Mouse (Mus musculus) brown adipose tissue, adult 24 weeks (tissue): ENCODE data around the gene Mdp1. TPM values are rescaled to one million over a fixed set of nuclear protein-coding genes. Genes with fewer than 3 reads are reported as not detected.

Source experiments
- H3K27ac ChIP-seq: fragments of 200-500 bp; replicated peaks from 2 replicates; pipeline ENCODE4 v1.5.1; 2012; ENCODE audit warnings: low read depth, mild to moderate bottlenecking, low read length
- H3K4me1 ChIP-seq: fragments of 200-500 bp; 2 replicates; pipeline ENCODE4 v1.6.1; 2012; ENCODE audit warnings: low read length, mixed read lengths; ENCODE audit not compliant: control insufficient read depth, insufficient read depth, insufficient read length
- H3K4me3 ChIP-seq: fragments of 200-500 bp; 2 replicates; pipeline ENCODE4 v1.5.1; 2012; ENCODE audit warnings: low read depth, mild to moderate bottlenecking, low read length, moderate library complexity; ENCODE audit not compliant: insufficient read depth
- polyA plus RNA-seq: library from polyadenylated mRNA; stranded (reverse); fragments of >200 nt; gene quantifications from 2 replicates; pipeline ENCODE4 v1.2.4, GENCODE M21; 2012; ENCODE audit not compliant: missing spikeins, insufficient read depth, insufficient read length

The Mdp1 gene
- 29.0 and 33.3 TPM in 2 replicates for polyA plus RNA-seq

DNA sequence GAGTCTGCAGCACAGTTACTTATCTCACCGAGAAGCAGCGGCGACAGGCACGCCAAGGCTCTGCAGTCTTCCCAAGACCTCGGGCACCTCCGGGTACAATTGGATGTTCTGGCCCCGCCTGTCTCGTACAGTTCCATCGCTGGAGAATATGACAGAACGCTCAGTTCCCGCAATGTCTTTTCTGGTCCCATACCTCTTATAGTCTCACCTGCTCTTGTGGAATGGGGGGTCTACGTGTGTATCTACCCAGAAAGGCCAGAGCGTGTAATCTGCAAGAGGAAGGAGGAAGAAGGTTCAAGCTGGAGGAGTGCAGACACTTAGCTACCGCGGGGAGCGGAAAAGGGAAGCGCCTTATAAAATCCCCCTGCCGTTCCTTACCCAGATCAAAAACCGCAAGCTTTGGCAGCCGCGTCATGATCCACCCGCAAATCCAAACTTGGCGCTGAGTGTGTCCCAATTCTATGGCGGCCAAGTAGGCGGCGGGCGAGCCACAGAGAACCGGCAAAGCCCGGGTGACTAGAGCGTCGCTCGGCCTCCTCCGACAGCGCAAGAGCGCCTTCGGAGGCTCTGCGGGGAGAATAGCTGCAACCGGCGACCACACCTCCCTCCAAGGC is at the start of gene Mdp1:
TSS of gene Mdp1 (minus strand) at position 549 of the 614 bp plus-strand sequence.
- Histone ChIP-seq H3K27ac (peak within 1 kb of the TSS; percentile 37), H3K4me3 (peak within 1 kb of the TSS; percentile 94), H3K4me1 (peaks cover 3% of the 10 kb centered on the region; the same call in 1 of the 2 replicates)

DNA sequence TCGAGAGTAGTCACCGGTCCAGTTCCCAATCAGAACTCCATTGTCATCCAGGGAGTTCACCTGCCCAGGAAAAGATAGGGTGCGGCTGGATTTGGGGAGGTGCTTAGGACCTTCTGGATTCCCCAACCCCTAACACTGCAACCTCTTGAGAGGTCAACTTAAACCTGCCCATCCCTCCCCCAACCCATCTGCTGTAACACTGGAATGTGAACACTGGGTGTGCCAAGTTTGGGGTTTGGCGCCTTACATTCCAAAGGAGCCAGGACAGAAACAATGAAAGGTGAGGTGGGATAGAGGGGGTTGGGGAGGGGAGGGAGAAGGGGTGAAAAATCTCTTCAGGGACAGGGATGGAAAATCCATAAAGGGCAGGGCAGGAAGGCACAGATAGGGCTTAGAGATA is 49.2 kb upstream of the Mdp1 start:
- no peaks in the 10 kb centered on the region for H3K4me1 ChIP-seq
- no peak overlapping the region for H3K27ac ChIP-seq
- no peak overlapping the region for H3K4me3 ChIP-seq

DNA sequence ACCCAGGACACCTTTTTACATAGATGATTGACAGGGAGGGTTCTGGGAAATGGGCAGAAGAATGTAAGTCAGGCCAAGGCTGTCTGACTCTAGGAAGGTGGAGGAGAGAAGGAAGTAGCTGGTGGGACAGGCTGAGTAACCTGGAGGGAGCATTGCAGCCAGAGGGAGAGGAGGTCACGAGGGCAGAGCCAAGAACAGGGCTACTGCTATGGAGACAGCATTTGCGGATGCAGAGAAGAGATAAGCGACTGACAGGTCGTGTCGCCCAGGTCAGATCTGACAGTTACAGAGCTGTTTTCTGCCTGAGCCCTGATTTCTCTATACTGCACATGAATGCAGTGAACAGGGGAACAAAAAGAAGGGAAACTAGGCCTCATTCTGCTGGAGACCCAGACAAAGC is 47.1 kb upstream of the Mdp1 start:
- Histone ChIP-seq H3K27ac (no peak overlapping the region), H3K4me1 (no peaks in the 10 kb centered on the region), H3K4me3 (no peak overlapping the region)

DNA sequence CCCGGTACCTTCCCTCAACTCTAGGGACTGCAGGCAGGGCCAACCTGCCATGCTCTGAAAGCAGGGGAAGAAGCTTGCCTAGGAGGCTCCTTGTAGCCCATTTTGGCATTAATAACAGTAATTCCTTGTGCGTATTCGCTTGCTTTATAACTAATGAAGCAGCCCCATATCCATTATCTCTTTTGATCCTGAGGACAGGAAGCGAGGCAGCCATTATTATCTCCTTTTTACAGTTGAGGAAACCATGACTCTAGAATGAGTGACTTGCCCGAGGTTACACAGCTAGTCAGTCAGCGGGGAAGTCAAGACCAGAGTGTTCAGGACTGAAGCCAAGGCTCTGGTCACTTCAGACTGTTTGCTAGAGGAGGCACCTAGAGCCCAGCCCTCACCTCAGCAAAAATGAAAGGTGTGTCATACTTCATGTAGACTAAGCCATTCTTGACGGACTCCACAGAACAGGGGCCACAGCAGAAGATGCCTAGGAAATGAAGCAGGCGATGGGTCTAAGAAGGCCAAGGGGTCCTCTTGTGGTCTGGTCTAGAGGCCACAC is 45.8 kb upstream of the Mdp1 start:
- no peaks in the 10 kb centered on the region for H3K4me1 ChIP-seq
- no peak overlapping the region for H3K4me3 ChIP-seq
- H3K27ac ChIP-seq: no peak overlapping the region

DNA sequence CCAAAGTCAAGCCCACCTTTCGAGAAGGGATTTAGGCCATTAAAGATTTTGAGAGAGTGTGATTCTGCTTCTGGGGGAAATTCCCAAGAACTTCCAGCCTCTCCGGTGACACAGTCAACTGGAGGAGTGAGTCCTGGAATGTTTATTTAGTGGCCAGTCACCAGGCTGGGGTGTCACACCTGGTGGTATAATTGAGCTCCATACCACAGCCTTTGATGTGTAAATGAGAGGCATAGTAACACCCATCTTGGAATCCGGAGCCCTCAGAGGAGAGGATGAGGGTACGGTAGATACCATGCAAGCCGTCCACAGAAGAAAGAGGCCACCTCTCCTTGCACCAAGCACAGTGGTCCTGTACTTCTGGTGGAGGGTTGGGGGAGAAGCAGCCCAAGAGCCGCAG is 42.5 kb upstream of the Mdp1 start:
- Histone ChIP-seq H3K4me3 (no peak overlapping the region), H3K4me1 (no peaks in the 10 kb centered on the region), H3K27ac (no peak overlapping the region)

DNA sequence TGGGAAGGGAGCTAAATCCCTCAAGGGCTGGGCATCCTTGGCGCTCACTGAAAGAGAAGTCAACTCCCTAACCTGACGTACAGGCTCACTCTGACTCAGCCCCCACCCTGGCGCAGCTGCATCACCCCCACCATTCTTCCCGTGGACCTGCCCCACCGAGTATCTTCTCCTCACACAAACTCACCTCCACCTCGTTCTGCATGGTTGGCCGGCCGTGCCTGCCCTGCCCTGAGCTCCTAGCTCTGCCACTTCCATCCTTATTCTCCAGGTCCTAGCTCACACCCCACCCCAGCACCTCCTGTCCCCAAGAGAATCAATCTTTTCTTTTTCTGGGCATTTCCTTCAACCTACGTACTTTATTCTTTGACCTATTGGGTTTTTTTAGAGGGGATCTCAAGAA is 40.8 kb upstream of the Mdp1 start:
- H3K27ac ChIP-seq: no peak overlapping the region
- H3K4me1 ChIP-seq: no peaks in the 10 kb centered on the region
- no peak overlapping the region for H3K4me3 ChIP-seq

DNA sequence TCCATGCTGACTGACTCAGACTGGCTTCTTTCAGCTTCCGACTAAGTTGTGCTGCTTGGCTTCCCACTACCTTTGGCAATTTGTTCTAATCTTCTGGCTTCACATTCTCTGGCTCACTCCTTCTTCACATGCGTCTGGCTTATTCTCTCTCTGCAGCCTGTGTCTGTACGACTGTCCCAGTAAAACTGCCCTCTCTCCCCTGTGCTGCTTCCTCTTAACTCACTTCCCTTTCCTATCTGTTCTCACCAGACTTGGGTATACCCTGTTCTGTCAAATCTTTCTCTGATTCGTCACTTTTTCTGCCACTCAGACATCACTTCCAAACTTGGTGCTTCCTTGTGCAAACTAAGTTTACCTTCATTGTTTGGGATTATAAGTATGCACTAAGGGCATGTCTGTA is 36.9 kb upstream of the Mdp1 start:
- H3K4me3 ChIP-seq: peak overlapping the region; percentile 45
- peak overlapping the region; percentile 60; the same call in 1 of the 2 replicates for H3K27ac ChIP-seq
- H3K4me1 ChIP-seq: no peaks in the 10 kb centered on the region

DNA sequence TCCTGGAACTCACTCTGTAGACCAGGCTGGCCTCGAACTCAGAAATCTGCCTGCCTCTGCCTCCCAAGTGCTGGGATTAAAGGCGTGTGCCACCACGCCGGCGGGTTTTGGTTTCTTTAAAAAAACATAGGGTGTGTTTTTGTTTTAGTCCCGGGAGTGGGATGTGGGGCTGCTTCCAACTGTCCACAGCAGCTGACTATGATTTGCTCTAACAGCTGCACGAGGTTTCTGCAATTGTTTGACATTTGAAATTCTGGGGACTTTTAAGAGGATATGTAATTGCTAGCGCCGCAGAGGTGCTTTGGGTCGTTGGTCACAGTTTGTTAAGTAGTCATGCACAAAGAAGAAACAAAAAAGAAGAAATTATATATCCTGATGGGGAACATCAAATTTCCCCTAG is 29.1 kb upstream of the Mdp1 start:
- Histone ChIP-seq H3K27ac (no peak overlapping the region), H3K4me1 (no peaks in the 10 kb centered on the region), H3K4me3 (no peak overlapping the region)

DNA sequence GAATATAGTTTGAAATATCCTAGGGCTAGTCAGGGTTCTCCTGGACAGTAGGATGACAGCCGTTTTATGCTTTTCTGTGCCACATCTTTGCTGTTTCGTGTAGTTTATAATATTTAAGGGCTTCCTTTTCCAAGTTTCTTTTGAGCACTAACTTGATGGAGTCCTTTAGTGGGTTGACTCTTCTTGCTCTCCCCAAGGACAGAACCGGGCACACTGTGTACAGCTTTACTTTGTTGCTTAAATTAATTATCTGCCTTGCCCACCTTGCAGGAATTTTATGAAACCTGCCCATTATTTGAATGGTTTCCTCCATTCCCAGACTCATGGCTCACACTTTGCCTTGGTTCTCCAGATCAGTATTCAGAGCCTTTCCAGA is 21.8 kb upstream of the Mdp1 start:
- H3K27ac ChIP-seq: peak overlapping the region; percentile 6

DNA sequence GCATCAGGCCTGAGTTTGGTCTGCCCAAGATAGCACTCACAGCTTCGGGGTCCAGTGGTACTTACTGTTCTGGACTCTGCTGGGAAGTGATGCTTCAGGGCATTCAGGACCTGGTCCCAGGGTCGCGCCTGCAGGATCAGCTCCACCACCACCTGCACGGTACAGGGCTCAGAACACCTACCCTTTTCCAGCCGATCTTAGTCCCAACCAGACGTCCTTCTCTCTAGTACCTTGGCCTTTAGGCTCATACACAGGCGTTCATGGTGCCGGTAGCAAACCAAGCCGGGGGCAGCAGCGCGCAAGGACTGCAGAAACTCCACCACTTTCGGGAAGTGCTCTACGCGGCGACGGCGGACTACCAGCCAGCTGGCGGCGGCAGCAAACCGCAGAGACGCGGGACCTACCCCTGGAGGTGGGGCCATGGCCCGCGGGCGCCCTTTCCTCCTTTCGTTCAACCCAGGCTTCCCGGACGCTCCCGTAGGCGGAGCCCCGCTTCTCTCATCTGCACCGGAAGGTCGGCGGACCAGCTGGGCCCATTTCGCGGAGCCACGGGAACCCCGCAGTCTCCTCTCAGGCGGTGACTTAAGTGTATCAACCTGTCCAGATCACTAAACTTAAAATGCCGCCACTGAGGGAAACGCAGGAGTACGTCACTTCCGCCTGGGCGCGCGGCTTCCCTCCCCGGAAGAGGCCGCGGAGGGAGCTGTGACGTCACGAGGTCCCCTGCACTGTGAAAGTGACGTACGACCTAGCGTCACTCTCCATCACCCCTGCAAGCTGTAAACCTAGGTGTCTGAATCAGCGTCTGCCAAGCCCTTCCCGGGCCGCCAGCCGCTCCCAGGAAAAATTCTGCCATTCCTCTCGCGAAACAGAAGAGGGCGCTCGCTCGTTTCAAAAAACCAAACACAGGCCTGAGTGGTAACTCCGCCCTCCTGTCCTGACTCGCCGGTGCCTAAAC is 21.1 kb upstream of the Mdp1 start, which contains the start of gene Tinf2:
TSS of gene Tinf2 (minus strand) at position 661 of the 958 bp plus-strand sequence.
- Histone ChIP-seq H3K4me3 (peak within 1 kb of the TSS; percentile 81), H3K4me1 (no peaks in the 10 kb centered on the region), H3K27ac (peak within 1 kb of the TSS; percentile 76)

More for the DNA sequence above, 21.8 kb upstream of the Mdp1 start:
- Histone ChIP-seq H3K4me3 (peak overlapping the region; percentile 81), H3K4me1 (no peaks in the 10 kb centered on the region)

DNA sequence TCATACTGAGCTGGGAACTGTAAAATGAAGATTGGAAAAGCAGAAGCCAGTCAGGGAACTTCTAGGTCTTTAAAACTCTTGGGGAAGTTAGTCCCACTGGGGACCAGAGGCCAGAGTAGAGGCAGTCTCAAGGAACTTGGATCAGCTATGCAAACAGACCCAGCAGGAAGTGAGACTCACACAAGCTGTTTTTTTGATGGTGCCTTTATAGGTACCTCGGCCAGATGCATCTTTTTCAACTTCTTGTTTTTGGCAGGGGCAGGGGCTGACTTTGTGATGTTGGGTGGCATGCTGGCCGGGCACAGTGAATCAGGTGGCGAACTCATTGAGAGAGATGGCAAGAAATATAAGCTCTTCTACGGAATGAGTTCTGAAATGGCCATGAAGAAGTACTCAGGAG is 17.3 kb upstream of the Mdp1 start:
- Histone ChIP-seq H3K27ac (no peak overlapping the region), H3K4me3 (no peak overlapping the region), H3K4me1 (0 out of 2 replicates have a peak, but pooled peaks cover 2% of the 10 kb centered on the region)

DNA sequence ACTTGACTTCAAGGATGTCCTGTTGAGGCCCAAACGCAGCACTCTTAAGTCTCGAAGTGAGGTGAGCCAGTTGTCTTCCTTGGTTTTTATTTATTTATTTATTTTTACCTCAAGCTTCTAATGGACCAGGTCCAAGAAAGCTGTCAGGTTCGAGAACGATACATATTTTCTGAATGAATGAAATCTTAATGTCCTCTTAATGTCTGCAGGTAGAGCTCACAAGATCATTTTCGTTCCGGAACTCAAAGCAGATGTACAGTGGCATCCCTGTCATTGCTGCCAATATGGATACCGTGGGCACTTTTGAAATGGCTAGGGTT is 12.4 kb upstream of the Mdp1 start:
- Histone ChIP-seq H3K4me3 (peak overlapping the region; percentile 69), H3K27ac (0 out of 2 replicates have a peak overlapping the region, but pooled peaks have one; percentile 44), H3K4me1 (peaks cover 4% of the 10 kb centered on the region; the same call in 1 of the 2 replicates)

DNA sequence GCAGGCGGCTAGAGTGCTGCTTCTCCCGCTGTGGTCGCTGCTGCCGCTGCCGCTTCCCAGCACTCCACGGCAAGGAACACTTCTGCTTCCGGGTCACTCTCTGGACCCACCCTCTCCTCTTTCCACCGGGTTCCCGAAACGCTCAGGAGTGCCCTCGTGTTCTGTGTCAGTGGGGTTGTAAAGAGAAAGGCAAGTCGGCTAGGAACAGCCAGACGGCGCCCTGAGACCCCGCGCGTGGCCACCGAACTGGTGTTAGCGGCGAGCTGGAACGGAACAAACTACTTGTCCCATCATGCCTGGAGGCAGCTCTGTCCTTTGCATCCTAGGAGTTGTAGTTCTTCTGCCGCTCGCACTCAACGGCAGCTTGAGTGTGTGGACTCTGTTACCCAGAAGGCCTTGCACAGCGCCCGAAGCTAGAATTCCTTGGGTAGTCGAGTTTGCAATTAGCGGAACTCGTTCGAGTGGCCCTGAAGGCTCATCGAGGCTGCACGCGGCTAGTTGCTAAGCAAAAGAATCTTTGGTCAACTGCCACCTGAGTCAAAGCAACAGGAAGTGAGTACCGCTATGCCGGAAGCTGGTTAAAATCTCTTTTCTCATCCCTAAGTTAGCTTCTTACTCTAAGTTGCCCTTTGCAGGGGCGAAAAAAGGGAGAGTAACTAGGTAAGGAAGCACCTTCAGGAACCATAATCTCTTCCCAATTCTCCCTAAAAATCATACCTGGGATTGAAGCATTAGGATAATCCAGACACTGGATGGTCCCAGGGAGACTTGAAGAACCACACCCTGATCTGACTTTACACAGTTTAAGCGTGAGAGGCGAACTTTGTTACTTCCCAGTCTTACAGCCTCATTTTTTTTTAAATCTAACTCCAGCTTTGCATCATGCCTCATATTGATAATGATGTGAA is 11.8 kb upstream of the Mdp1 start, which contains the start of the genes Gmpr2 and Nedd8:
TSS of gene Gmpr2 (plus strand) at position 109 of the 908 bp plus-strand sequence.
TSS of gene Nedd8 (minus strand) at position 292 of the 908 bp plus-strand sequence.
- peaks cover 4% of the 10 kb centered on the region; the same call in 1 of the 2 replicates for H3K4me1 ChIP-seq
- peak within 1 kb of the TSS; percentile 92 for H3K4me3 ChIP-seq
- H3K27ac ChIP-seq: peak within 1 kb of the TSS; percentile 99

DNA sequence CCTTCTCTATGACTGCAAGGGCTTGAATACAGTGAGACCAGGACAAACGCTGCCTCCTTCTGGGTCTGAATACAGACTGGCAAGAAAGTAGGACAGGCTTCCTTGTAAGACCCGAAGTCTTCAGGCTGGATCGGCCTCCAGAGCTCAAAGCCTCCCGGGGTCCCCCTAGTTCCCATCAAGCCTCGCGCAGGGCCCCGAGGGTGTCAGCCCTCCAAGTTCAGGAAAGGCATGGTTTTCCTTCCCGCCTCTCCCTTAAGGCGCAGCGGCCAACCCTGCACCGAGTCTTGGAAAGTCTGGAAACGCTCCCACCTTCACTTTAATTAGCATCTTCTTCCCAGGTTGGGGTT is 11.2 kb upstream of the Mdp1 start:
- H3K27ac ChIP-seq: peak overlapping the region; percentile 99; the same call in 1 of the 2 replicates
- peak overlapping the region; percentile 92 for H3K4me3 ChIP-seq
- H3K4me1 ChIP-seq: peaks cover 4% of the 10 kb centered on the region; the same call in 1 of the 2 replicates
